Mouse (Mus musculus) ovary, postnatal 14 days (tissue): Measurements from ENCODE around the gene Noa1.

ENCODE experiments used
- DNase-seq: peaks from one replicate; pipeline ENCODE4 v3.0.0; 2022; ENCODE audit warnings: low spot score

Noa1 gene

DNA sequence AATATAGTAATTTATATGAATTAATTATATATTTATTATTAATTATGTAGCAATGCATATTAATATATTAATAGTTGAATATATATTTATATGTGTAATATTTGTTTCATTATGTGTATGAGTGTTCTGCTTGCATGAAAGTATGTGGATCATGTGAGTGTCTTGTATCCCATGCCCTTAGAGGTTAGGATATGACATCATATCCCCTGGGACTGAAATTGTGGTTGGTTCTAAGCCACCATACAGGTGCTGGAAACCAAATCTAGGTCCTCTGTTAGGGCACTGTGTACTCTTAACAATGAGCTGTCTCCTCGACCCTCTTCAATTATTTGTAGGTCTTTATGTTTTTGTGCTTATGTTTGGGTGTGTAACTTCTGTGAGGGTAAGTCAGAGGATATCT lies 56.7 kb downstream of the Noa1 start:
- DNase-seq = no peak

DNA sequence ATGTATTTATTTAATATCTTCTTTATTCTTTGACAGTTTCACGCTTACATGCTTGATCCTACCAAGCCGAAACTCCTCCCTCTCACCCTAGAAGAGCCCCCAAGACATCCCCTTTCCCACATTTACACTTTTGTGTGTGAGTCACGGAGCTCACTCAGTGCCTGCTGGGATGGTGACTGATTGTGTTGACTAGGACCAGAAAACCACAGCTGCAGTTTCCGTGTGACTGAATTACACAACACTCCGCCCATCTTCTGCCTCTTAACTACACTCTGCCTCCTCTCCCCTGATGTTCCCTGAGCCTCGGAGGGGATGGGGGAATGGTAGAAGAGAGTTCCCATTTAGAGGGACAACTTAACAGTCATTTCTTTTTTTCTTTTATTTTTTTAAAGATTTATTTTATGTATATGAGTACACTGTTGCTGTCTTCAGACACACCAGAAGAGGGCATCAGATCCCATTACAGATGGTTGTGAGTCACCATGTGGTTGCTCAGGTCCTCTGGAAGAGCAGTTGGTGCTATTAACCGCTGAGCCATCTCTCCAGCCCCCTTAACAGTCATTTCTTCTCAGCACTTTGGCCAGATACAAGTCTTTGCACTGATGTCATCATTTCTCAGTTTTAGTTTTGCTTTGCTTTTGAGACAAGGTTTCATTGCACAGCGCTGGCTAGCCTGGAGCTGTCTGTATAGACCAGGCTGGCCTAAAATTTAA lies 57.6 kb downstream of the Noa1 start:
- no peak for DNase-seq

- no peak for DNase-seq
These were observed 58.2 kb downstream of the Noa1 start for GRCm38 (mm10) chr5:77251656-77252055.

- DNase-seq = no peak
These were observed 59.8 kb downstream of the Noa1 start for GRCm38 (mm10) chr5:77250083-77250482.

DNA sequence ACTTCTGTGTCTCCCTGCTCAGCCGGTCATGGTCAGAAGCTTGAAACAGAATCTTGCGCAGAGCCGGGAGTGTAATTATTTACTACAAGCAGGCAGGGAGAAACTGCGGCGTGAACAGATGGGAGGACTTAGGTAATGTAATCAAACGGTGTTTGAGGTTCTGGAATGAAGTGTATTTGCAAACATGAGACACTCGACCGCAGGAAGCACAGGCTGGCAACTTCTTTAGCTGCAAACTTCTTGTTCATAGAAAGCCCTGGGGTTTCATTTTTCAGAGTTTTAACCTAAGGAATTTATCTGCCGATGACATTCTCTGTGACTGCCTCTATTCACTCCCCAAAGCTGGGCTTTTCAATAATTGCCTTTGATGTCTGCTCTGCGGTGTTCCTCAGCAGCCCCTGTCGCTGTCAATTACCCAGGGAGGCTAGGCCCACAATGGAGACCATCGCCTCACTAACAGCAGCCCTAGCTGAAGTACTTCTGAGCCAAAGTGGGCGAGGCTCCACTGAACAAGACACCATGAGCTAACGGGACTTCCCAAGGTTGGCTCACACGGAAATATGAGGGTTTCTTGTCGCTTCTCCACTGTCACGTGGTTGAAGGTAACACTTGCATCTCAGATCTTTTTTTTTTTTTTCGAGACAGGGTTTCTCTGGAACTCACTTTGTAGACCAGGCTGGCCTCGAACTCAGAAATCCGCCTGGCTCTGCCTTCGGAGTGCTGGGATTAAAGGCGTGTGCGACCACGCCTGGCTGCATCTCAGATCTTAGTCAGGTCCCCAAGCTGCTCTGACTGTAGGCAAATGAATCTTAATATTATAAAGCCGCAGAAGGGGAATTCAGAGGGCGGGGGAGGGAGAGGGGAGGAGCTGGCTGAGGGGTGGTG lies 63.9 kb downstream of the Noa1 start:
- DNase-seq = no peak

GRCm38 (mm10) chr5:77245463-77245786 lies 64.5 kb downstream of the Noa1 start:
- DNase-seq = no peak

- no peak for DNase-seq
These were observed 65.4 kb downstream of the Noa1 start for GRCm38 (mm10) chr5:77244331-77244987.
